Mouse (Mus musculus) layer of hippocampus, postnatal 14 days (tissue): ENCODE data around the gene Slc9a9. TPM values are rescaled to one million over a fixed set of nuclear protein-coding genes. Genes with fewer than 3 reads are reported as not detected.
A peak's percentile ranks its signal among the peaks of the same experiment; 100 is the strongest.

Experiments used
- DNase-seq, 2 experiments: peaks; one replicate each; pipeline ENCODE4 v3.0.0; 2021 to 2022; ENCODE audit warnings: low spot score in 2 of 2, mixed read lengths in 1 of 2
- total RNA-seq, 2 experiments: library from RNA; stranded (reverse); gene quantifications; 2 replicates each; pipeline ENCODE4 v1.2.3; 2021

Slc9a9 gene
- total RNA-seq, 2 experiments from 2014 or later, result 15.2 to 15.6 TPM

DNA sequence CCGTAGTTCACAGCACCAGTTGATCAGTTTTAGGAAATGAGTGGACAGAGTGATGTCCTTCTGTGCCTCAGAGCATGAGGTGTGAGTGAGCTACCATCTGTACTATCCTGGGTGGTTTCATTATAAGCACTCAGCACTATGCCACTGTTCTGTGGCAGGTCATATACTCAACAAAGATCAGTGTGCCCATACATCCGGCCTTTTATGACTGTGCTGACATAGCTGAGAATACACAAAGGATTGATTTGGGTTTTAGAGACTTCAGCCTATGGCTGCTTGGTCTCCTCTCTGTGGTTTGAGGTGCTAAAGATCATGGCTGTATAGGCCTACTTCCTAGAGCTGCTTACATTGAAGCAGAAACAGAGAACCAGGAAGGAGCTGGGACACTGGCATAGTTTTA is 12.6 kb downstream of the Slc9a9 start:
- DNase-seq, result no peak

DNA sequence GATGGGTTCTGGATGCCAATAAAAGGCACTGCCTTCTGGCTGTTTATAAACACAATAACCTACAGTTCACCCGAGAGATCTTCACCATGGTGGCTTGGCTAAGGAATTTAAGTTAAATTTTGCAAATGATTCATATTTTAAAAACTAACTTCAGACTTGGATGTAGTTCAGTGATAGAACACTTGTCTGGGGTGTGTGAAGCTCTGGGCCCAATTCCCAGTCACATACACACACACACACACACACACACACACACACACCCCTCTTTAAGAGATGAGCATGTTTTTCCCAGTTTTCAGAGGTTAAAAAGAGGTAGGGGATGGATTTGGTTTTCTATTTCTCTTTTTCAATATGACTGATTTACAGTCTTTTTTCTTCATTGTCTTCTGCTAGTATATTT is 15.9 kb downstream of the Slc9a9 start:
- DNase-seq, result no peak

- no peak for DNase-seq
Observed at GRCm38 (mm10) chr9:94686380-94686779, 16.7 kb downstream of the Slc9a9 start.

DNA sequence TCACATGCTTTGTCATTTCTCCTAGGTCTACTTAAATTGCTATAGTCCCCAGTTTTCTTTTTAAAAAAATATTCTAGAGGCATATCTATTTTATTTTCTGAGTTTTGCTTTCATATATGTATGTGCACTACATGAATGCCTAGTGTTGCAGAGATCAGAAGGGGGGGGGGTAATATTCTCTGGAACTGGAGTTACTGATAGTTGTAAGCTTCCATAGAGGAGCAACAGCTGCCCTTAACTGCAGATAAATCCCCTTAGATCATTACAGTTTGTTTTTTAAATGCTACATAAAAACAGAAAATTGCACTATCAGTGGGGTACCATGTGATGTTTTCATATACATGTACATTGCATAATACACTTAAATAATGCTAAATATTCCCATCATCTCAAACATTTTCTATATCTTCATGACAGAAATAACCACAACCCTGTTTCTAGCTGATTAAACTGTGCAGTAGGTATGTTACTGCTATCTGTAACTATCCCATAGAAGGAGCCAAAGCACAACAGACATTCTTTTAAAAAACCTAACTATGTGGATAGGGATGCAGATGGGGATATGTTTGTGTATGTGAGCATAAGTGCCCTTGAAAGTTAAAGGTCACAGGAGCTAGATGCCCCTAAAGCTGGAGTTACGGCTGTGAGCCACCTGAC is 17.6 kb downstream of the Slc9a9 start:
- no peak for DNase-seq

DNA sequence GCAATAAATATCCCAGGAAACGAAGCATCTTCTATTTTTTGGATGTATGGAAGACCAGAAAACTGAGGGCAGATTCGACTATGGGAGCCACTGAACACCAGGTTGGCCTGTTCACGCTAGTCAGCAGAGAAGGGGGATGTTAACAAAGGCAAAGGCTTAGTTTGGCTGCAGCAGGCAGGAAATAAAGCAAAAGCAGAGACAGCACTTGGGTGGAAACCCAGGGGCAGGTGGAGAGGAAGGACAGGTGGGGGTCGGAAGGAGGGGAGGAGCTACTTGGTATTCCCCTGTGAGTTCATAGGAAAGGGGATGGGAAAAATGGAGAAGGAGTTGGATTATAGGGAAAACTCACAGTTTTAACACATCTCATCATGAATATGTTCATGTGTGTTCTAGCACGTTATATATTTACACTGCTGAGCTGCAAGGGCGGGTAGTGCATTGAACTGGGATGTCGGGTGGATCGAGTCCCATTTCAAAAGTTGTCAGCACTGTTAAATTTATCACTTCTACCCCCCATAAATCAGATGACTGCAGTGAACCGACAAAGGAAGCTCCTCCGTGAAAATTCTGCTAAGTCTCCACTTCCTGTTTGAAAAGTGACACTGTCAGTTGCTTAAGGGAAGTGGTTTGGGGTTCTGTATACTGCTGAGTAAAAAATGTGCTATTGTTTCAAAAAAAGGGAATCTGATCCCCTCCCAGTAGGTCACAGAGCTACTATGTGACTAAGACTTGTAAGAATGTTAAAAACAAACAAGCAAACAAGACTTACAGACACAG is 21.8 kb downstream of the Slc9a9 start:
- no peak for DNase-seq

DNA sequence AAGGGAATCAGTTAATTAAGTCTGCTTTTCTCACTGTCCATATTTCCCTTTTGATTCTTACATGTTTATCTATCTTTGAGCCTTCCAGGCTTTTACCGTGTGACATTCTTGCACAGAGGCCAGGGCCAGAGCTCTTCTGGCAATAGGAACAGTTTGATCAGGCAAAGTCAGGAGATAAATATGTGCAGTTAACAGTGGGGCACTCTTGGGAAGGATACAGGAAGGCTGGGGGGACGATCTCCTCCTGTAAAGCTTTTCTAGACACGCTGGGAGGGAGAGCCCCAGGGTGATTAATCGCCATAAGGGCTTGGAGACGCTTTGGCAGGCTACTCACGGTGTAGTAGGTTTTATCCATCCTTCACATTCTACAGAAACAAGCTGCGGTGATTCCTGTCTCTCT is 22.4 kb downstream of the Slc9a9 start:
- DNase-seq, result no peak

DNA sequence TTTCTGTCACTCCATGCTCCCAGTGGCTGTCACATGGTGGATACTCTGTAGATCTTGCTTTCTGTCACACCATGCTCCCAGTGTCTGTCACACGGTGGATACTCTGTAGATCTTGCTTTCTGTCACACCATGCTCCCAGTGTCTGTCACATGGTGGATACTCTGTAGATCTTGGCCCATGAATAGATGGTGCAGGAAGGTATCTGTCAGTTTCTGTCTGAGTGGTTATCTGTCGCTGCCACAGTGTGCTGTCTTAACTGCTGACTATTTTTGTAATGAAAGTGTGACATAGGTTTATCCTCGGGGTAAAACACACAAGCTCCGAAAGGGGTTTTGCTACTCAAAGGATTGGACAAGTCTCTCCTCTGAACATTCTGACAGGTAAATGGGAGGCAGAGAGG is 24.5 kb downstream of the Slc9a9 start:
- DNase-seq, result no peak

GRCm38 (mm10) chr9:94694983-94695382 is 25.3 kb downstream of the Slc9a9 start:
- no peak for DNase-seq

- no peak for DNase-seq
Observed at GRCm38 (mm10) chr9:94696539-94697079, 26.9 kb downstream of the Slc9a9 start.

GRCm38 (mm10) chr9:94698175-94698574 is 28.5 kb downstream of the Slc9a9 start:
- DNase-seq, result no peak

DNA sequence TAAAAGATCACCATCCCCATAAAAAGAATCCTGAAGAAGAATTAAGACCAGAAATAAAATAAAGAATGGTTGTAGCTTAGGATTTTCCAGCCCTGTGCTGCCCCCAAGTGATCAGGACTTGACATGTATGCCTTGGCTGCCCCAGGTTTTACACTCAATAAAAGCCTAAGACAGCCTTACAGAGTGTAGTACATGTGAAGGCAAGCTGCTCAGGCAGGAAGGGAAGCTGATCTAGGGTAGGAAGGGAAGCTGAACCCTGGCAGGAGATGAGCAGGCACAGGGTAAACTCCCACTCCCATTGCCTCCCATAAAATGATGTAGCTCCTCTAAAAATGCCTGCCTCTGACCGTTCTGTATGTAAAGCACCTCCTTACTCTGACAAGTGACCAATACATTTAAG is 30.8 kb downstream of the Slc9a9 start:
- DNase-seq, result peak; percentile 43 to 60

- no peak for DNase-seq
Observed at GRCm38 (mm10) chr9:94701193-94701869, 31.6 kb downstream of the Slc9a9 start.

DNA sequence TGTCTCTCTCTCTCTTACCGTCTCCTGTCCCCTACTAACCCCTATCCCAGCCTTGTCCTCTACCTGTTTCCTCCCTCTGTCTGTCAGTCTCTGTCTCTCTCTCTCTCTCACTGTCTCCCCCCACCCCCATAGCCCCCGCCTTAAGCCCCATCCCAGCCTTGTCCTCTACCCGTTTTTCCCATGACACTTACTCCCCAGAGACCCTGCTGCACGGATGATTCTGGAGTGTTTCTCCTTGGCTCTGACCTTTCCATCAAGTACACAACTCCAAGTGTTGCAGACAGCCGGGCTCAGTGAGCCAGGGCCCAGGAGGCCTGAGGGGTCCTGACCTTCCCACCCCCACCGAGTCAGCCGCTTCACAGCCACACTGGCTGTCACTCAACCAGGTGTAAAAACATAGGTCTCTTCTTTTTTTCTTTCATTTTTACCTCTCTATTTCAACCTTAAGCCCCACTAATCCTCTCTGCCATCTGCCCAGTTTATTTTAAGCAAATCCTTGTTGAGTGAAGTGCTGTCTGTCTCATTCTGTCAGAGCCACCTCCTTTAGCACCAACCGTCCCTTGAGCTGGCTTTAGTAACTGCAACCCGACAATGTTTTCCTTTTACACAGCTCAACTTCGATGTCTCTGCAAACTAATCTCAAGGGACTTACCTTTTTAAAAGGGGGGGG is 32.4 kb downstream of the Slc9a9 start:
- DNase-seq, result no peak

DNA sequence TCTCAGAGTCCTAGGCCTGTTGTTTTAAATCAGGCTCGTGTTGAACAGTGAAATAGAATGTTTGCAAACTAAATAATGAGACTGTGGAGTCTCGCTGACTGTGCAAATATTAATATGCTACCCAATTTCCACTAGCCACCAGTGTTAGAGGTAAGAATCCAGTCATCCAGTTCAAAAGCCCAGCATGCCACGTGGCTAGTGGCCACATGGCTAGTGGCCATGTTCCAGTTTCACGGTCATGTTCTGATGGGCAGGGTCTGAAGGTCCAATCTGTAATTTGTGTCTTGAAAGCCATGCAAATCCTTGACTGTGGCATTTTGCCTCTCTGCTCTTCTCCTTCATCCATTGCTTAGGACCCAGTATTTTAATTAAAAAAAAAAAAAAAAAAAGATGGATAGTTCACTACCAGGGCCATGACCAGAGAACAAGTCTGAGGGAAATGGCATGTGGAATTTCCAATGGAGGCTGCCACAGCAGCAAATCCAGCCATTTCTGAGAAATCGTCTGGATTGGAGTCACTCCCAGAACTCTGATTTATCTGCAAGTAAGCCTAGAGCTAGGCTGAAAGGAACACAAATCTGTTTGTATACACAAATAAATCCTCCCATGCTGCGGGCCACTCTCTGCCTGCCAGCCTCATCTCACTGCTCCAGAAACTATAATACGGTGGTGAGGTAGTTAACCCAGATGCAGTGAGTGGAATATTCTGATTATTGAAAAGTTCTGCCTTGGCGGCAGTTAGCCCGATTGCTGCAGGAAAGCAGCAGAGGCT is 35.5 kb downstream of the Slc9a9 start:
- peak in 1 of 2 experiments; percentile 49 for DNase-seq

DNA sequence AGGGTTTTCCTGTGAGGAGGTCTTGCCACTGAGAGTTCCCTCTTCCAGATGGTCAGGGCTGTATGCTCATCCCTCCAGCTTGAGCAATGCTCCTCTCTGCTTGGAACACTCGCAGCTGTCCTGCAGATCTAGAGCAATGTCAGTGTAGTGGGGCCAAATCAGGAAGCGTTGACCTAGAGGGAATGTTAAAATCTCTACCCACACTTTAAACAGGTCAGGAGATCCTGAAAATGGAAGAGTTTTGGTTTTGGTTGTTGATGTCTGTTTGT is 36.0 kb downstream of the Slc9a9 start:
- no peak for DNase-seq

GRCm38 (mm10) chr9:94712084-94712483 is 42.4 kb downstream of the Slc9a9 start:
- DNase-seq, result no peak

GRCm38 (mm10) chr9:94716695-94717094 is 47.0 kb downstream of the Slc9a9 start:
- DNase-seq, result no peak

GRCm38 (mm10) chr9:94723631-94724030 is 53.9 kb downstream of the Slc9a9 start:
- DNase-seq, result no peak

- DNase-seq, result no peak
Observed at GRCm38 (mm10) chr9:94725121-94725520, 55.4 kb downstream of the Slc9a9 start.

GRCm38 (mm10) chr9:94727457-94727856 is 57.7 kb downstream of the Slc9a9 start:
- peak in 1 of 2 experiments; percentile 62 for DNase-seq

DNA sequence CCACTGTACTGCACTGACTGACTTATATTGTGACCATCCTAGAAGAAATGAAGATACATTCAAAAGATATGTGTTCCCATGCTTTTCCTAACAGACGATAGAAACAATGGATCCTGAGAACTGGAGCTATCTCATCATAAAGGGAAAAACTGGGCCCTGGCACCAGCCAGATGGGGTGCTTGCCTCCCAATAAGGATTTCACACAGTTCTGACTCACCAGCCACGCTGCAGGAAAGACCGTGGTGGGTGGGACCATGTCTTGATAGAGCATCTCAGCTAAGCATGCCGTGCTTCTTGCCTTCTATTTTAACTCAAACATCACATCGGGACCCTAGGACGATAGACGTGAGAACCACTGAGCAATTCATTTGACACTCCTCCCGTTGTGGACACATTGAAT is 60.7 kb downstream of the Slc9a9 start:
- DNase-seq, result no peak
